Mouse (Mus musculus) left cerebral cortex, adult 8-10 months (tissue): Measurements from ENCODE around the gene L1cam. TPM values are rescaled to one million over a fixed set of nuclear protein-coding genes. Genes with fewer than 3 reads are reported as not detected.

Experiments used
- DNase-seq, 2 experiments: peaks; one replicate each; pipeline ENCODE4 v3.0.0; 2022; ENCODE audit warnings: low spot score in 2 of 2
- total RNA-seq, 4 experiments: library from RNA; stranded (reverse); gene quantifications; 2 replicates each; pipeline ENCODE4 v1.2.4; 2022

L1cam gene
- total RNA-seq, 4 experiments from 2014 or later, result 147 to 158 (median 153) TPM

GRCm38 (mm10) chrX:73880194-73881035 is 15.5 kb downstream of the L1cam start:
- no peak for DNase-seq

GRCm38 (mm10) chrX:73877014-73877413 is 18.9 kb downstream of the L1cam start:
- DNase-seq, result no peak

DNA sequence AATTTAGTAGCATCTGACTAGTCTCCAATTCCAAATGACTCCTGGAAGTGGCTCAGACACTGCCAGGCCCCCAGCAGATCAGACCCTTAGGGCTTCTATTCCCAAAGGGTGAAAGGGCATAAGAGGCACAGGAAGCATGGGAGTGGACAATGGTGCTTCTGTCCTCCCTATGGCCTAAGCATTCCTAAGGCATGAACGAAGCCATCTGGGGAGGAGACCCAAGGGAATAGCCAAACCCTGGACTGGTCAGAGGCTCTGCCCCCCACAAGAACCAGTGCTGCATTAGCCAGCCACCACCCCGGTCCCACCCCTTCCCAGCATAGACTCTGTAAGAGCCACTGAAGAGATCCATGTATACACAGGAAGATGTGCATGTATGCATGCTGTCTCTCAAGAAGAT is 20.0 kb downstream of the L1cam start:
- DNase-seq, result no peak

DNA sequence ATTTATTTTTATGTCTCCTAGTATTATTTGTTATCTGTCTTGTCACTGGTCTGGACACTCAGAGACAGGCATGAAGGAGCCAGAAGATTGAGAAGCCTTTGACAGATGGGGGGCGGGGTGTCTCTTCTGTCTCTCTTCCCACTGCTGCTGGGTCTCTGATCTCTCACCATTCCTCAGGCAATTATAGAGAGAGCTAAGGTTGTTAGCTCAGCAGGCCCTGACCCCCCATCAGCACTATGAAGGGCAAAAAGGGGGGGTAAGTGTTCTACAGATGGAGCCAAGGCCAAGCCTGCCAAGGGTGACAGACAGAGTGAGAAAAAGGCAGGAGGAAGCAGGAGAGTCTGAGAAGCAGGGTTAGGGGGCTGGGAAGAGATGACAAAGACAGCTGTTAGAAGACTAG is 23.9 kb downstream of the L1cam start:
- no peak for DNase-seq

DNA sequence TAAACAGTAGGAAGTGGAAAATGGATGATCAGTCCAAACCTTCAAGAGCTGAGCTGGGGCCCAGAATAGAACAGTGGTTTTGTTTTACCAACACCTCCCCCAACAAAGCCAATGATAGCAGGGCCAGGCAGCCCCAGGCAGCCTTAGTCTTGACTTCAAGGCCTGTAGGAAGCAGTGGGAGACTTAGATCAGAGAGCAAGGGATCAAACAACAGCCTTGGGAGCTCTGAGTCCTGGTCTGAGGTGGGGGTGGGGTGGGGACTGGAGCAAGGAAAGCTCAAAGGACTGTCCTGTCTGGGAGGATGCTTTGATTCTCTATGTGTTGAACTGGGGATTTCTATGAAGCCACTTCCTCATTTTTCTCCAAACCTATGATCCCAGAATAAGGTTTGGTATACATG is 24.4 kb downstream of the L1cam start:
- DNase-seq, result no peak

GRCm38 (mm10) chrX:73869334-73869733 is 26.6 kb downstream of the L1cam start:
- DNase-seq, result no peak

DNA sequence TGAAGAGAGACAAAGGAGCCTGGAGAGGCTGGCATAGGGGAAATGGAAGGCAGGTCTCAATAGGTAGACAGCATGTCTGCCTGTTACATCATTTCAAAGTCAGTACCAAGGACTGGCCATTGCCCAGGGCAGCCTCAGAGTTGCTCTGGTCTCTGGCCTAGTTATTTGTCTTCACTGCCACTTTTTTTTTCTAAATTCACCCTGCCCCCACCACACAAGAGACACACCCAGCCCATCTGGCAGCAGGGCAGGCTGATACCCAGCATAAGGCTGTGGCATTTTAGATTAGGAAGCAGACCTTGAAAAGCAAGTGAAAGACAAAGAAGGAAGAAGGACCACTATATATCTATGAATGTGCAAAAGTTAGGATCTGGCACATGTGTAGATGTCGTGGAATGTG is 28.1 kb downstream of the L1cam start:
- DNase-seq, result no peak

- DNase-seq, result no peak
Observed at GRCm38 (mm10) chrX:73867256-73867655, 28.6 kb downstream of the L1cam start.

DNA sequence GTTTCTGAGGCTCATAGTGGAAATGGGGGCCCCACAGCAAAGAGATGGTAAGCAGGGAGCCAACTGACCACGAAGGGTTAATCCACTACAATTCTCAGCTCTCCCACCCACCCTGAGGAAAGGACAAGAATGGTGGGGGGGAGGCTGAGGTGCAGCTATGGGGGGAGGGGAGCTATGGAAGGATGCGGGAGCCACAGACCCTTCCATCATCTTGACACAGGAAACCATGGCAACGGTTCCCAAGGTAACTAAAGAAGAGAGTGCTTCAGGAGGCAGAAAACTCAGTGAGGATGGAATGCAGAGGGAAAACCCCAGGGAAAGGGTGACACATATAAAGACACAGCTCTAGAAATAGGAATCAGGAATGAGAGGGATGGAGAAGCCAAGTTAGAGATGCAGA is 31.2 kb downstream of the L1cam start:
- no peak for DNase-seq

DNA sequence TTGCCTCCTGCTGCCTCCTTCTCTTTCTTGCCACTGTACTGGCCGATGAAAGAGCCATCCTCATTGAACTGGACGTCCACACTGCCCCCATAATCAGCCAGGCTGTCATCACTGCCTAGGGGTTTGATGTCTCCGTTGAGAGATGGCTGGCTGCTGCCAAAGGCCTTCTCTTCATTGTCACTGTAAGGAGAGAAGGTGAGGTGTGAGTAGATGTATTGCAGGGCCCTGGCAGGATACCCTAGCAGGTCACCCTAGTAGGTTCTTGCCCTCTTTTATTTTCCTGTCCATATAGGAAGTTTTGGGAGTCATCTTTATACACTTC is 40.9 kb downstream of the L1cam start:
- no peak for DNase-seq

- DNase-seq, result no peak
Observed at GRCm38 (mm10) chrX:73854326-73855086, 41.4 kb downstream of the L1cam start.

- DNase-seq, result no peak
Observed at GRCm38 (mm10) chrX:73836691-73837090, 59.2 kb downstream of the L1cam start.

DNA sequence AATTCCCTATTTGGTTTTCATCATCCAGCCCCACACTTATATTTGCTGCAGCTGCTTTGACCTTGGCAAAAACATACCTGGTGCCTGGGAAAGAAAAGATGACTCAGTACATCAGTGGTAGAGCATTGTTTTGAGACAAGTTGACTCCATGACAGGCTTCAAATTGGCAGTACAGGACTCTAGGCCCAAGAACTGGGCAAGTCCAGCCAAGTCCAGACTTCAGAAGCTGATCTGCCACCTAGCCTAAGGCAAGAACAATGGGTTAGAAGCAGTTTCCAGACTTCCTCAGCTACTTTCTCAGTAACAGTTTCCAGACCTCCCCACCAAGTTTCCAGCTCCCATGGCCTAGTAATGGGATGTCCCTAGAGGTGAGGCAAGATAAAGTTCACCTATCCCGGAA is 60.2 kb downstream of the L1cam start:
- DNase-seq, result no peak

GRCm38 (mm10) chrX:73824185-73825151 is 71.4 kb downstream of the L1cam start, which contains the start of gene Pdzd4:
Gene Pdzd4, minus strand, starts transcription at chrX:73824969.
- DNase-seq, result peak in 1 of 2 experiments; percentile 37

DNA sequence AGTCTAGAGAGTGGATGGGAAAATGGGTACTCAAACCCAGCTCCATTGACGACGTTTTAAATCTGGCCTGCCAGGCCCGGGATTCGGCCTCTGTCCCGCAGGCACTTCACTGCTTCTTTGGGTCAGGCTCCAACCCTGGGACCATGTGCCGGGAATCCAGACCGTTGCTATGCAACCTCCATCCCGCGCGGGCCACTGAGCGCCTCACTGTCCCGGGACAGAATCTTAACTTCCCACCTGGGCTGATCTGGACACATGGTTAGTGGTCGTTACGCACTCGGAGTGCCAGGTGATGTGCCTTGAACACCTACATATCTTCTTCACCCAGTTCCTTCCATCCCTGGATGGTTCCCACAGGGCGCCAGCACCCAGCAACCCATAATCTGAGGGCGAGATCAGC is 72.2 kb downstream of the L1cam start:
- DNase-seq, result no peak

DNA sequence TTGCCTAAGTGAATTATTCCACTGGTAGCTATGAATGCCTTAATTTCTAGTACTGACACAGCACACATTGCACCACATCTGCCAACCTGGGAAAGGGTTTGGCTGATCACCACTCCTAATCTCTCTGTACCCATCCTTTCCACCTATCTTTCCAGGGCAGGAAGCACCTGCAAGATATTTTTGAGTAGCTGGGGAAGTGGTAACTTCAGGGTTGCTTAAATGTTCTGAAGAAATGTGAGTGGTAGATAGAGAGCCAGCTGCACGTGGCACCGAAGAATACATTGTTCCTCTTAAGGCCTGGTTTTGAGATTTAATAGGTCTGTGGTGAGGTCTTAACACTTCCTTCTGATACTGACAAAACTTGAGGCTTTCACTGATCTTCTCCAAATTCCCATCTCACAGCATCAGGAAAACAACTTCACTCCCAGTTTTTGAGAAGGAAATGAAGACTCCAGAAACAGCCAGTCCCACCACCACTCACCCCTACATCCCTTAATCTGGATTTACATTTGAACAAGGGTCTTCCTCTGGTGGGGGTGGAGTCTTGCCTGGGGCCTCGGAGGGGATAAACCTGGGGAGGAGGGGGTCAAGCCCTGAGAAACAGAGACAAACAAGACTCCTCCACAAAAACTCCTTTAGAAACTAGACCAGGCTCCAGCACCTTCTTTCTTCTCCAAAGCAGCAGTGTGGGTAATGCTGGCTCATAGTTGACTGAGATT is 79.2 kb downstream of the L1cam start:
- DNase-seq, result no peak

DNA sequence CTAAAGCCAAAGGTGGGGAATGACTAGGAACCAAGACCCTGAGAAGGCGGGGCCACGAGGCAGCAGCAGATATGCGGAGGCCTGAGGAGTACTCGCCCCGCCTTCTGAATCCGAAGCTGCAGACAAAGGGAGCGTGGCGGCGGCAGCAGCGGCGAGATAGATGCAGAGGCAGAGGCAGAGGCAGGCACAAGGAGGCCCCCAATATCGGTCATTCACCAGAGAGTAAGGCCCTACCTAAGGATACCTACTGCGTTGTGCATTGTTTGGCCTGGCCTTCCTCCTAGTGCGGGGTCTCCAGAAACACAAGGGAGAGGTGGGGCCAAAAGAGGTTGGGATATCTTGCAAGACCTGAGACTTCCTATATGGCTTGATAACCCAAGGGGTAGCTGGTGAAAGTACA is 80.8 kb downstream of the L1cam start:
- DNase-seq, result no peak

- DNase-seq, result no peak
Observed at GRCm38 (mm10) chrX:73805814-73806213, 90.1 kb downstream of the L1cam start.
